9 mouse cellular contexts compared by ENCODE assay signal in genomic region chr6:87276941-87277340, GRCm38 (mm10). TPM values are rescaled to one million over a fixed set of nuclear protein-coding genes. Genes with fewer than 3 reads are reported as not detected.
A peak's percentile ranks its signal among the peaks of the same experiment; 100 is the strongest.
DNase-seq lines count a peak whose midpoint lies in the region; ATAC-seq lines count a peak whose summit lies in the region.
"Had no signal": no experiment of that assay in that cellular context is flagged by ENCODE, and none has a peak within 500 bp of the region (broad histone marks: within the 10 kb centered on the region; RNA-seq: fewer than 3 reads in every experiment).

No protein-coding gene starts in this region.

- peaks cover 25% of the 10 kb centered on the region for H3K4me1 ChIP-seq in hindbrain, embryonic 13.5 days (replicated peaks)
- H3K4me1 ChIP-seq in hindbrain, embryonic 12.5 days: peaks cover 18% of the 10 kb centered on the region
- peaks cover 27% of the 10 kb centered on the region for H3K4me1 ChIP-seq in intestine, embryonic 14.5 days (replicated peaks; ENCODE audit: control insufficient read depth, insufficient read depth, low read length)
- H3K4me1 ChIP-seq in stomach, embryonic 16.5 days (ENCODE audit: control insufficient read depth, insufficient read depth, low read length): peaks cover 34% of the 10 kb centered on the region

- H3K4me3 ChIP-seq in hindbrain, embryonic 13.5 days: no peak overlapping the region
- H3K4me3 ChIP-seq in hindbrain, embryonic 12.5 days: no peak overlapping the region
- H3K4me3 ChIP-seq in intestine, embryonic 14.5 days (ENCODE audit: low read depth, low read length): no peak overlapping the region
- no peak overlapping the region for H3K4me3 ChIP-seq in stomach, embryonic 16.5 days (replicated peaks; ENCODE audit: low read length)
- H3K4me3 ChIP-seq: megakaryocyte, embryonic 14.5 days had no signal

- 0 out of 2 replicates have a peak, but pooled peaks cover 2% of the 10 kb centered on the region for H3K36me3 ChIP-seq in hindbrain, embryonic 13.5 days
- H3K36me3 ChIP-seq in hindbrain, embryonic 12.5 days: peaks cover 7% of the 10 kb centered on the region
- H3K36me3 ChIP-seq in intestine, embryonic 14.5 days (ENCODE audit: control insufficient read depth, insufficient read depth, low read length): peaks cover 12% of the 10 kb centered on the region; the same call in 1 of the 2 replicates
- peaks cover 10% of the 10 kb centered on the region; the same call in 1 of the 2 replicates for H3K36me3 ChIP-seq in stomach, embryonic 16.5 days (ENCODE audit: control insufficient read depth, insufficient read depth, low read length)

- WGBS in hindbrain, embryonic 13.5 days: 74% methylated on average over 7 of the region's 7 CpGs
- 85% methylated on average over 7 of the region's 7 CpGs for WGBS in hindbrain, embryonic 12.5 days
- 75% methylated on average over 7 of the region's 7 CpGs for WGBS in intestine, embryonic 14.5 days
- WGBS in stomach, embryonic 16.5 days: 39% methylated on average over 7 of the region's 7 CpGs

- H3K4me2 ChIP-seq in hindbrain, embryonic 13.5 days: no peak overlapping the region
- H3K4me2 ChIP-seq in hindbrain, embryonic 12.5 days (replicated peaks): no peak overlapping the region
- no peak overlapping the region for H3K4me2 ChIP-seq in intestine, embryonic 14.5 days (ENCODE audit: low read length)
- H3K4me2 ChIP-seq in stomach, embryonic 16.5 days (ENCODE audit: low read depth, low read length): peak overlapping the region; percentile 9; the same call in 1 of the 2 replicates

- peak; percentile 61; the same call in 1 of the 2 replicates for ATAC-seq in hindbrain, embryonic 13.5 days (ENCODE audit: low FRiP score)
- ATAC-seq in hindbrain, embryonic 12.5 days (ENCODE audit: low FRiP score): no peak; the same call in 1 of the 2 replicates
- no peak for ATAC-seq in intestine, embryonic 14.5 days (replicated peaks; ENCODE audit: low FRiP score, low TSS enrichment, low read depth)
- ATAC-seq in stomach, embryonic 16.5 days (ENCODE audit: insufficient read depth, low FRiP score): peak; percentile 6; the same call in 1 of the 2 replicates

- no peaks in the 10 kb centered on the region for H3K27me3 ChIP-seq in hindbrain, embryonic 13.5 days
- no peaks in the 10 kb centered on the region for H3K27me3 ChIP-seq in hindbrain, embryonic 12.5 days
- no peaks in the 10 kb centered on the region for H3K27me3 ChIP-seq in intestine, embryonic 14.5 days (replicated peaks; ENCODE audit: control insufficient read depth, insufficient read depth, low read length)
- no peaks in the 10 kb centered on the region for H3K27me3 ChIP-seq in stomach, embryonic 16.5 days (ENCODE audit: control insufficient read depth, insufficient read depth, low read length)

- no peaks in the 10 kb centered on the region for H3K9me3 ChIP-seq in hindbrain, embryonic 13.5 days
- 0 out of 2 replicates have a peak, but pooled peaks cover 3% of the 10 kb centered on the region for H3K9me3 ChIP-seq in hindbrain, embryonic 12.5 days (replicated peaks)
- 0 out of 2 replicates have a peak, but pooled peaks cover 6% of the 10 kb centered on the region for H3K9me3 ChIP-seq in intestine, embryonic 14.5 days (ENCODE audit: control insufficient read depth, low read length)
- H3K9me3 ChIP-seq in stomach, embryonic 16.5 days (replicated peaks; ENCODE audit: control insufficient read depth, low read length): peaks cover 4% of the 10 kb centered on the region; the same call in 1 of the 2 replicates

- peak; percentile 21 for DNase-seq in right cerebral cortex, postnatal 14 days
- no peak for DNase-seq in right cerebral cortex, adult 18-20 months
- DNase-seq in intestine, embryonic 14.5 days (ENCODE audit: low spot score): no peak
- no peak for DNase-seq in thymus, postnatal 36 days
- DNase-seq in layer of hippocampus, postnatal 14 days (ENCODE audit: low spot score in 2 of 2): no peak

- no peak overlapping the region for H3K9ac ChIP-seq in hindbrain, embryonic 13.5 days
- no peak overlapping the region for H3K9ac ChIP-seq in hindbrain, embryonic 12.5 days
- H3K9ac ChIP-seq in intestine, embryonic 14.5 days (ENCODE audit: low read length): no peak overlapping the region
- H3K9ac ChIP-seq in stomach, embryonic 16.5 days (ENCODE audit: low read length): no peak overlapping the region; the same call in 1 of the 2 replicates

- H3K27ac ChIP-seq in hindbrain, embryonic 13.5 days: peak overlapping the region; percentile 58; the same call in 1 of the 2 replicates
- no peak overlapping the region for H3K27ac ChIP-seq in hindbrain, embryonic 12.5 days
- peak overlapping the region; percentile 57 for H3K27ac ChIP-seq in intestine, embryonic 14.5 days (ENCODE audit: low read depth)
- H3K27ac ChIP-seq in stomach, embryonic 16.5 days (ENCODE audit: low read length): peak overlapping the region; percentile 85

RNA-seq across cellular contexts. Expression of gene Antxr1, which starts 58.7 kb away (rescaled TPM):
- 3.5 and 3.8 TPM in 2 replicates for polyA plus RNA-seq in hindbrain, embryonic 13.5 days (2015; fragmentation: Nextera tagmentation; extraction: Ambion mirVana)
- polyA plus RNA-seq in hindbrain, embryonic 12.5 days (2016; fragmentation: Nextera tagmentation; extraction: Ambion mirVana): 5.0 and 5.1 TPM in 2 replicates
- 8.5 and 9.2 TPM in 2 replicates for polyA plus RNA-seq in intestine, embryonic 14.5 days (2014; fragmentation: Nextera tagmentation; extraction: Ambion mirVana)
- 7.8 and 8.0 TPM in 2 replicates for polyA plus RNA-seq in stomach, embryonic 16.5 days (2015; fragmentation: Nextera tagmentation; extraction: Ambion mirVana)
- 10 to 100 TPM; 14.2 to 15.2 TPM for total RNA-seq in layer of hippocampus, postnatal 14 days (2021)

Comparison
In these comparisons a context has a peak if more than half of its experiments do, and no peak if none do; other contexts are left out.
1. ATAC-seq: peak in hindbrain, embryonic 13.5 days (single experiment) and stomach, embryonic 16.5 days (single experiment); none in hindbrain, embryonic 12.5 days (single experiment) and intestine, embryonic 14.5 days (single experiment).